Mouse (Mus musculus): ENCODE measurements around the gene Aacs. TPM values are rescaled to one million over a fixed set of nuclear protein-coding genes. Genes with fewer than 3 reads are reported as not detected.

The Aacs gene
- polyA plus RNA-seq (2012; ENCODE audit: low replicate concordance): 18.3 and 25.6 TPM in 2 replicates

GRCm38 (mm10) chr5:125475601-125476285, at the start of gene Aacs:
TSS of gene Aacs (plus strand) at chr5:125475814.

GRCm38 (mm10) chr5:125433793-125434337, 41.7 kb upstream of the Aacs start, which contains the start of gene Dhx37:
TSS of gene Dhx37 (minus strand) at chr5:125434121.

GRCm38 (mm10) chr5:125441234-125442114, 34.1 kb upstream of the Aacs start, which contains the start of gene Bri3bp:
TSS of gene Bri3bp (plus strand) at chr5:125441568.

GRCm38 (mm10) chr5:125531634-125532033, 56.0 kb downstream of the Aacs start, which contains the start of gene Tmem132b:
TSS of gene Tmem132b (plus strand) at chr5:125531774.

Other genes with a start within 250 kb of the Aacs start
- gene Scarb1, start 134.7 kb upstream of the Aacs start, polyA plus RNA-seq (2012; ENCODE audit: low replicate concordance): 37.1 and 37.5 TPM in 2 replicates
- gene Gm10382, start 86.5 kb upstream of the Aacs start, polyA plus RNA-seq (2012; ENCODE audit: low replicate concordance): 0.31 and 0.62 TPM in 2 replicates
- 215 and 492 TPM in 2 replicates for gene Ubc, start 85.6 kb upstream of the Aacs start, polyA plus RNA-seq (2012; ENCODE audit: low replicate concordance)
- 21.8 and 50.6 TPM in 2 replicates for gene Dhx37, start 41.7 kb upstream of the Aacs start, polyA plus RNA-seq (2012; ENCODE audit: low replicate concordance)
- gene Bri3bp, start 34.2 kb upstream of the Aacs start, polyA plus RNA-seq (2012; ENCODE audit: low replicate concordance): 18.5 and 20.0 TPM in 2 replicates
- 0.17 and 0.41 TPM in 2 replicates for gene Tmem132b, start 56.0 kb downstream of the Aacs start, polyA plus RNA-seq (2012; ENCODE audit: low replicate concordance)

Data from hematopoietic multipotent progenitor cell, adult 10-12 weeks (in vitro differentiated cells).